Mouse (Mus musculus) embryonic facial prominence, embryonic 10.5 days (tissue): Measurements from ENCODE around the gene Cldnd2. TPM values are rescaled to one million over a fixed set of nuclear protein-coding genes. Genes with fewer than 3 reads are reported as not detected.

Experiments used
- DNase-seq: peaks from one replicate; pipeline ENCODE4 v3.0.0-alpha.2; 2017; ENCODE audit warnings: low spot score
- H3K27ac ChIP-seq: fragments of 300-500 bp; sonication (generic); replicated peaks from 2 replicates; pipeline ENCODE4 v1.5.1; 2016; ENCODE audit warnings: mild to moderate bottlenecking
- H3K27me3 ChIP-seq: fragments of 300-500 bp; sonication (generic); replicated peaks from 2 replicates; pipeline ENCODE4 v1.6.1; 2016; ENCODE audit warnings: low read depth, mild to moderate bottlenecking; ENCODE audit not compliant: poor library complexity, severe bottlenecking
- H3K36me3 ChIP-seq: fragments of 300-500 bp; sonication (generic); replicated peaks from 2 replicates; pipeline ENCODE4 v1.6.1; 2016; ENCODE audit warnings: mild to moderate bottlenecking, moderate library complexity
- H3K4me1 ChIP-seq: fragments of 300-500 bp; sonication (generic); 2 replicates; pipeline ENCODE4 v1.6.1; 2016
- H3K4me3 ChIP-seq: fragments of 300-500 bp; sonication (generic); 2 replicates; pipeline ENCODE4 v1.5.1; 2016; ENCODE audit warnings: mild to moderate bottlenecking, moderate library complexity
- H3K9me3 ChIP-seq: fragments of 300-500 bp; sonication (generic); 2 replicates; pipeline ENCODE4 v1.6.1; 2016; ENCODE audit warnings: mild to moderate bottlenecking
- whole genome bisulfite sequencing: fragments of 180-500 bp; shearing (Covaris S2); methylation state at CpG from one replicate; pipeline ENCODE4 v1.1.7; 2016; 5-methylcytosine and 5-hydroxymethylcytosine counted together
- polyA plus RNA-seq: library from polyadenylated mRNA; unstranded; fragments of >200 nt; fragmentation: Nextera tagmentation; extraction: Ambion mirVana; gene quantifications from 2 replicates; pipeline ENCODE4 v1.2.1, GENCODE M21; 2016

The Cldnd2 gene
- polyA plus RNA-seq, 1 experiment from 2014 or later: not detected

DNA sequence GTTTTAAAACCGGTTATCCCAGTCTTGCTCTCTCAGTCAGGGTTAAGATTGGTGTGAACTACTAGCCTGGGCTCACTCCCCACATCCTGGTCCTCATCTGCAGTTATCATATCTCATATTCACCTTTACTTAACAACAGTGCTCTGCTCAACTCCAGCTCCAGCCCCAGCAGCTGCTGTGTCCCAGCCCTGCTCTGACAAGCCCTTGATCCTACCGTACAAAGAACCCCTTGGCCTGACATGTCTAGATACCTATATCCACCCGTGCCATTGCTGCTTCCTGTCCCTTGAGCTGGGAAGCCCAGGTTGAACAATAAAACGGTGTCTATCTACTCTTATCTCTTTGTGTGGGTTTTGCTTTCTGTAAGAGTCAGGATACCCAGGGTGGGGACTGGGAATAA is 11.1 kb upstream of the Cldnd2 start:
- H3K27ac ChIP-seq: no peak overlapping the region
- DNase-seq: no peak
- 58% methylated on average over 4 of the region's 4 CpGs for WGBS

DNA sequence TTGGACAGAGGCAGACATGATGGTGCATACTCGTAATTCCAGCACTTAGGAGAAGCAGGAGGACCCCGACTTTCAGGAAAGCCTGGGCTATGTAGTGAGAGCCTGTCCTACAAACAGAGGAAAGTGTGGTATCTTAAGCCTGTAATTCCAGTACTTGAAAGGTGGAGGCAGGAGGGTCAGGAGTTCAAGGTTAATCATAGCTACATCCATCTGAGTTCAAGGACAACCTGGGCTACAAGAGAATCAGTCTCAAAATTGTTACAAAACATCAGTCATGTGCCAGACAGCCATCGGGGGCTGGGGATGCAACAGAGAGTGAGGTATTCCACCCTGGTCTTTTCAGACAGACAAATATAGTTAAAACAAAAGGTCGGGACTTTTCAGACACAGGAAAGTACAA is 7.7 kb upstream of the Cldnd2 start:
- DNase-seq: no peak
- no peaks in the 10 kb centered on the region for H3K9me3 ChIP-seq
- H3K4me1 ChIP-seq: no peaks in the 10 kb centered on the region
- H3K36me3 ChIP-seq: no peaks in the 10 kb centered on the region
- H3K27ac ChIP-seq: no peak overlapping the region
- H3K27me3 ChIP-seq: no peaks in the 10 kb centered on the region
- 82% methylated on average over 4 of the region's 4 CpGs for WGBS
- no peak overlapping the region for H3K4me3 ChIP-seq

More for the DNA sequence above, 11.1 kb upstream of the Cldnd2 start:
- Histone ChIP-seq H3K27me3 (no peaks in the 10 kb centered on the region), H3K4me3 (no peak overlapping the region), H3K36me3 (no peaks in the 10 kb centered on the region), H3K4me1 (no peaks in the 10 kb centered on the region), H3K9me3 (no peaks in the 10 kb centered on the region)

DNA sequence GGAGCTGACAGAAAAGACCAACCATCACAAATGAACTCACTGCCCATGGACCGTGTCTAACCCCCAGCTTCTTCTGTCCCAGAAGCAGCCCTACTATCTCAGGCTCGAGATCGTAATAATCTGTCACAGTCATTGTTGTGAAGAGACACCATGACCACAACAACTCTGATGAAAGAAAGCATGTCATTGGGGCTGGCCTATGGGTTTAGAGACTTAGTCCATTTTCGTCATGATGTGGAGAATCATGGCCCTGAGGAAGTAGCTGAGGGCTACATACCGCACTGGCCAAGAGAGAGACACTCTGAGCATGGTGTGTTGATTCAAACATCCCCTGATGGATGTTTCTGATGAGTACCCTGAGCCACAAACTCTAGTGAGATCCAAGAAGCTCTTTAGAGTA is 5.9 kb upstream of the Cldnd2 start:
- Histone ChIP-seq H3K4me3 (no peak overlapping the region), H3K27ac (no peak overlapping the region), H3K4me1 (no peaks in the 10 kb centered on the region), H3K36me3 (no peaks in the 10 kb centered on the region), H3K27me3 (no peaks in the 10 kb centered on the region), H3K9me3 (no peaks in the 10 kb centered on the region)
- no peak for DNase-seq
- 93% methylated on average over 5 of the region's 5 CpGs for WGBS

DNA sequence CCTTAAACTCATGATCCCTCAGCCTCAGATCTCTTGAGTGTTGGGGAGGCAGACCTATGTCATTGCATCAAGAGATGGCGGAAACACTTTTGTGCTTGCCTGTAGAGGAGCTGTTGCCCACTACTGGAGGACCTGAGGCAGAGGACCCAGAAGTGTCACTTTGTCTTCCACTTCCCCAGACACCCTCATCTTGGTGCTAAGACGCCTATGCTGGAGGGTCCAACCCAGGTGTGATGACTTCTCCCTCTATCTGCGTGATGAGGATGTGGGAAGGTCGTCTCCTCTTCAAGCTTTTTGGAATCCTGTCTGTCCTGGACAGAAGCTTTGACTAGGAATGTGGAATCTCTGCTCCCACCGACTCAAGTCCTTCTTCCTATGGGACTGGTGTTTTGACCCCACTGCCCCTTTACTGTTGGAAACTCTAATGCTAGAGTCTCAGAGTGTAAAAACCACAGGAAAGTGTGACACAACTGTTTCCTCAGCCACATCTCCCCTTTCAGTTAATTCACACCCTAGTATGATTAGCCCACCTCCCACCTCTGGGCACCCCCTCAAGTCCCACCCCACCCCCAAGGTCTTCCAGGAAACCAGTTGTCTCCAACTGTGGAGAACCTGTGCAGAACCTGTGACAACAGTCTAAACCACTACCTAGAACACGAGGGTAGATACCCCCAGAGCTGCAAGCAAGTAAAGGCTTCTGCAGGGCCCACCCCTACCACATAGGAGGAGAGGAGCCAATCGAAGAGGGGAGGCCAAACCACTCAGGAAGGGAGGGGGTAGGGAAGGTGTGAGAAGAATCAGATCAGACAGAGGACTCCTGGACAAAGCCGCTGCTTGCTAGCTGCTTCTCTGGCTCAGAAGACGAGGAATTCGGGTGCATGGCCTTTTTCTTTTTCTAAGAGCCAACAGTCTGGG is 4.0 kb upstream of the Cldnd2 start, which contains the start of gene Nkg7:
TSS of gene Nkg7 (plus strand) at position 733 of the 915 bp plus-strand sequence.
- 82% methylated on average over 10 of the region's 10 CpGs for WGBS
- H3K4me3 ChIP-seq: no peak within 1 kb of the TSS
- no peaks in the 10 kb centered on the region for H3K9me3 ChIP-seq
- H3K4me1 ChIP-seq: no peaks in the 10 kb centered on the region
- no peaks in the 10 kb centered on the region for H3K27me3 ChIP-seq
- no peak for DNase-seq
- H3K27ac ChIP-seq: no peak within 1 kb of the TSS
- no peaks in the 10 kb centered on the region for H3K36me3 ChIP-seq

DNA sequence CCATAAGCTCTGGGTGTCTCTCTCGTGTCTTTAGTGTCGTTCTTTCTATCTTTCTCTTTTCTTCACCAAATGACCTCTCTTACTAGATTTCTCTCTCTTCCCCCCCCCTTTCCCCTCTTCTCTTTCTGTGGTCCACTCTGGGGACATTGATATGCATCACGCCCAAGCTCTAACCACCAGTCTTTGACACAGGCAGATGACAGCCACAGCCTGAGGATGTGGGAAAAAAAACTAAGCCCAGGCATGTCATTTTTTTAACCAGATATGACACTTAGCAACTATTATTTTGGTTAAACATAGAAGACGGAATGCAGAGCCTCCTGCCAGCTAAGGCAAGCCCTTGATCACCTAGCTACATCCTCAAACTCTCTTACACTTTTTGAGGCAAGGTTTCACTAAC is 2.0 kb upstream of the Cldnd2 start:
- H3K4me3 ChIP-seq: no peak overlapping the region
- no peaks in the 10 kb centered on the region for H3K9me3 ChIP-seq
- no peaks in the 10 kb centered on the region for H3K27me3 ChIP-seq
- H3K36me3 ChIP-seq: no peaks in the 10 kb centered on the region
- H3K4me1 ChIP-seq: peaks cover 8% of the 10 kb centered on the region
- no peak overlapping the region for H3K27ac ChIP-seq
- DNase-seq: no peak
- WGBS: 83% methylated on average over 4 of the region's 4 CpGs

DNA sequence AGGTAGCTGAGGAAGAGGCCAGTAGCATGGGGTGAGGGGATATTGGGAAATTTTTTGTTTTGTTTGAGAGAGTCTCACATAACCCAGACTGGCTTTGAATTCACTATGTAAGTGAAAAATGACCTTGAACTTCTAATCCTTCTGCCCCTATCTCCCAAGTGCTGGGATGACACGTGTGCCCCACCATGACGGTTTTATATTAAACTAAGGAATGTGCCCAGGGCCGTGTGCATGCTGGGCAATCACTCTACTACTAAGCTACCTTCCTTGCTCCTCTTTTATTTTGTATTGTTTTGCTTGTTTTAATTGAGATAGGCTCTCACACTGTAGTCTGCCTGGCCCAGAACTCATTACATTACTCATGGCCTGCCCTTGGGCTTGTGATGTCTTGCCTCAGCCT is 489 bp downstream of the Cldnd2 start:
- Histone ChIP-seq H3K27ac (no peak overlapping the region), H3K9me3 (no peaks in the 10 kb centered on the region), H3K27me3 (no peaks in the 10 kb centered on the region), H3K36me3 (no peaks in the 10 kb centered on the region), H3K4me1 (peaks cover 19% of the 10 kb centered on the region), H3K4me3 (no peak overlapping the region)
- DNase-seq: no peak
- 74% methylated on average over 3 of the region's 3 CpGs for WGBS

DNA sequence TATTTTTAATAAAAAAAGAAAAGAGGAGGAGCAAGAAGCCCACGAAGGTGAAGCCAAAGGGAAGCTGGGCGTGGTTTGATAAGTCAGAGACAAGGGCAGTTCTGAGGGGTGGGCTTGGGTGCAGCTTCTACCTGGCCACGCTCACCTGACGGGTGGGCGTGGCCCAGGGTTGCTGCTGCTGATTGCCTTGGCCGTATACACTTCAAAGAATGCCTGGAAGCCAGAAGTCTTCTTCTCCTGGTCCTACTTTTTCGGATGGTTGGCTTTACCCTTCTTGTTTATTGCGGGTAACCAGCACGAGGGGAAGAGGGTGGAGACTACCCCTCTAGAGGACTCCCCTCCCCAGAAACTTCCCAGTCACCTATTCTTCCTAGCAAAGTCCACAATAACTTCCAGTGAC is 2.1 kb downstream of the Cldnd2 start:
- Histone ChIP-seq H3K36me3 (no peaks in the 10 kb centered on the region), H3K27ac (peak overlapping the region; percentile 89), H3K4me1 (peaks cover 19% of the 10 kb centered on the region), H3K4me3 (peak overlapping the region; percentile 69), H3K27me3 (no peaks in the 10 kb centered on the region), H3K9me3 (no peaks in the 10 kb centered on the region)
- peak; percentile 13 for DNase-seq
- WGBS: 9% methylated on average over 9 of the region's 9 CpGs

DNA sequence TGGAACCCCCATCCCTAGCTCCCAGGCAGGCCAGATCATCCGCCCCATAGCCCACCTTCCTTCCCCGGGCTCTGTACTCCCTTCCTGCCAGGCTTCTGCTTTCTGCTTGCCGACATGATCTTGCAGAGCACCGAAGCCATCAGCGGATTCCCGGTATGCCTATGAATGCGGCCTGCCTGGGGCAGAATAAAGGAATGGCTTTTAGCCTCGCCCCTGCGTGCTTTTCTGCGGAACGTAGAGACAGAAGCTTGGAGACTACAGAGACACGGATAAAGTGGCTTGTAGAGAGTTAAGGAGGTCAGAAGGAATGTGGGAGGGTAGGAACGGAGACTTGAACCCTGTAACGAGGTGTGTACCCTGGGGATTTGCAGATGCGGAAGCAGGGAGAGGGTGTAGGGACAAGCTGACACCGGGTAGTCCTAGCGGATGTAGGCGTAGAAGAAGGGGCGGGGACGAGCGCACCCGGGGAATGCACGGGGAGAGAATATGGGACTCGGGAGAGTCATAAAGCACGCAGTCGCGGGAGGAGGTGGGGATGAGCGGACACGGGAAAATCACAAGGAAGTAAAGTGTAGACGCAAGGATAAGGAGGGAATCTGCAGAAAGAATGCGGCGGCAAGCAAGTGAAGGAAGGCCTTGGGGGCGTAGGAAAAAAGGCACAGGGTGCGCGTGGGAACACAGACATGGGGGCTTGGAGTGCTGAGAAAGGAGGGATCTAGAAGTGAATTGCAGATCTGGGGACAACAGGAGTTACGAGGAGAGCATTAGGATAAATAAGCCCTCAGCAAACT is 2.7 kb downstream of the Cldnd2 start:
- Histone ChIP-seq H3K9me3 (no peaks in the 10 kb centered on the region), H3K36me3 (no peaks in the 10 kb centered on the region), H3K27ac (peak overlapping the region; percentile 89), H3K4me1 (peaks cover 19% of the 10 kb centered on the region), H3K27me3 (no peaks in the 10 kb centered on the region), H3K4me3 (peak overlapping the region; percentile 69)
- WGBS: under 1% methylated on average over 36 of the region's 36 CpGs
- DNase-seq: peak; percentile 78

DNA sequence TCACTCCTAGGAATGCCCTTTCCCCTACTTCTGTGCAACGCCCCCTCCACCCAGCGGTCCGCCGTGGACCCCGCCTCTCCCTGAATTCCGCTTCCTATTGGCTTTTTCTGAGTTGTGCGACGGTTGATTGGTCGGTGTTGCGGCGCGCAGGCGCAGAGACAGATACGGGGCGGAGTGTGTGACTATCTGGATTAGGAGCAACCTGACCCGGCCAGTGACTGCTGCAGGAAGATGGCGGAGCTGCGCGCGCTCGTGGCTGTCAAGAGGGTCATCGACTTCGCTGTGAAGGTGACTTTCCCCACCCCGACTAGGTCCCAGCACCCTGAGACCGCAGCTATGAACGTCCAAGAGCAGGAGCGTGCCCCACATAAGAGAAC is 3.3 kb downstream of the Cldnd2 start, which contains the start of the genes Etfb and Gm45233:
TSS of gene Etfb (plus strand) at position 167 of the 377 bp plus-strand sequence.
TSS of gene Gm45233 (plus strand) at position 212 of the 377 bp plus-strand sequence.
- no peaks in the 10 kb centered on the region for H3K27me3 ChIP-seq
- DNase-seq: peak; percentile 96
- H3K4me1 ChIP-seq: peaks cover 19% of the 10 kb centered on the region
- no peaks in the 10 kb centered on the region for H3K36me3 ChIP-seq
- no peaks in the 10 kb centered on the region for H3K9me3 ChIP-seq
- under 1% methylated on average over 27 of the region's 27 CpGs for WGBS
- H3K4me3 ChIP-seq: peak within 1 kb of the TSS; percentile 69
- H3K27ac ChIP-seq: peak within 1 kb of the TSS; percentile 89

DNA sequence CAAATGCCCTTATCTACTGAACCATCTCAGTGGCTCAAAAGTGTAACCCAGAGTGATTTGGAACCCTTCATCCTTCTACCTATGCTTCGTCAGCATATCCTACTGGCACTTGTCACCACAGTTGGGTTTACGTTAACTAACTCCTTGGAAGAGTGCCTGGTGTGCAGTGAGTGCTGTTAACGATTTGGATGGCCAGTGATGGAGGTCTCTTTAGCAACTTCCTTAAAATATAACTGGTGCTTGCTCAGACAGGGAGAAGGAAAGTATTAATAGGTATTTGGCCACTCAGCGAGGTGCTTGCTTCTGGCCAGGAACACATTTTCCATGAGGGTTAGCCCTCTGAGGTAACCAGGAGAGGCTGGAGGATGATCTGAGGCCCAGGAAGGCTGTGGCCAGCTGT is 7.2 kb downstream of the Cldnd2 start:
- H3K36me3 ChIP-seq: peaks cover 16% of the 10 kb centered on the region
- H3K27me3 ChIP-seq: no peaks in the 10 kb centered on the region
- 91% methylated on average over 4 of the region's 4 CpGs for WGBS
- H3K9me3 ChIP-seq: no peaks in the 10 kb centered on the region
- no peak for DNase-seq
- no peak overlapping the region for H3K27ac ChIP-seq
- peaks cover 16% of the 10 kb centered on the region for H3K4me1 ChIP-seq
- no peak overlapping the region for H3K4me3 ChIP-seq

DNA sequence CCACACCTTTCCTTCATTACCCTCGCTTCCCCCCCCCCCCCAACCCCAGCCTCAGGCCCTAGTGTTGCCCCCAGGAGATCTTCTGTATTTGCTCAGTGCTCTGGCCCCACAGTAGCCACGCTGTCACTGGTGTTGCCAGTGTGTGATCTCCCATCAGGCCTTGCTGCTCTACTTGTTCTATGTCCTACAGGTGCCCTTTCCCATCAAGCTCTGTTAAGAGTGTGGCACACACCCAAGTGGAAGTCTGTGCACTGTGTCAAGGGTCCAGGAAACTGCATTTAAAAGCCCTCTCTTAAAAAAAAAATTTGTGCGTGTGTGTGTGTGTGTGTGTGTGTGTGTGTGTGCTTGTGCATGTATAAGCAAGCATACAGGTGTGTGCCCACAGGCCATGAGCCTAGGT is 7.7 kb downstream of the Cldnd2 start:
- DNase-seq: no peak
- Histone ChIP-seq H3K27ac (no peak overlapping the region), H3K4me1 (peaks cover 12% of the 10 kb centered on the region), H3K27me3 (no peaks in the 10 kb centered on the region), H3K36me3 (peaks cover 21% of the 10 kb centered on the region), H3K9me3 (no peaks in the 10 kb centered on the region), H3K4me3 (no peak overlapping the region)
- WGBS: 84% methylated on average over 3 of the region's 3 CpGs

DNA sequence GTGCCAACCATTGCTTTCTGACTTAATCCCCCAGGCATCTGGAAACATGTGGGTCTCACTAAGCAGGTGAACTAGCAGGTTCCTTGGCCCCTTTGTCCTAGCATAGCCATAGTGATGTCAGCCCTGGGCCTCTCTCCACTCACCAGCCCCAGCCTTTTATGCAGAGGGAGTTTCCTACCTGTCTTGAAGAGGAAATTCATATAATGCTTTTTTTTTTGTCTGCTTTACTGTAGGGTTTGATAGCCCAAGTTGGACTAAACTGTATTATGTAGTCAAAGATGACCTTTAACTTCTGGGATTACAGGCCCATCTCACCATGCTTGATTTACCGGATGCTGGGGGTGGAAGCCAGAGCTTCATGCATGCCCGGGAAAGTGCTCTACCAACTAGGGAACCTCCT is 9.2 kb downstream of the Cldnd2 start:
- Histone ChIP-seq H3K27ac (no peak overlapping the region), H3K27me3 (no peaks in the 10 kb centered on the region), H3K36me3 (peaks cover 37% of the 10 kb centered on the region), H3K9me3 (no peaks in the 10 kb centered on the region), H3K4me1 (peaks cover 4% of the 10 kb centered on the region; the same call in 1 of the 2 replicates), H3K4me3 (no peak overlapping the region)
- 96% methylated on average over 2 of the region's 2 CpGs for WGBS
- DNase-seq: no peak
